Mouse (Mus musculus) T-helper 1 cell (primary cell): ENCODE results near the gene Ctxn1.
"Not testable (repeated sequence)": the region's sequence is repeated elsewhere in the genome, so short reads cannot be mapped to it uniquely, and the experiment has no call there.

Experiments used
- in situ Hi-C: fragments of 300-600 bp; cut with MboI, MseI; formaldehyde crosslinking; loops from one replicate; pipeline ENCODE4 v1.15.1; 2025; ENCODE audit warnings: high pct_unique_total_duplicates

Ctxn1 gene

DNA sequence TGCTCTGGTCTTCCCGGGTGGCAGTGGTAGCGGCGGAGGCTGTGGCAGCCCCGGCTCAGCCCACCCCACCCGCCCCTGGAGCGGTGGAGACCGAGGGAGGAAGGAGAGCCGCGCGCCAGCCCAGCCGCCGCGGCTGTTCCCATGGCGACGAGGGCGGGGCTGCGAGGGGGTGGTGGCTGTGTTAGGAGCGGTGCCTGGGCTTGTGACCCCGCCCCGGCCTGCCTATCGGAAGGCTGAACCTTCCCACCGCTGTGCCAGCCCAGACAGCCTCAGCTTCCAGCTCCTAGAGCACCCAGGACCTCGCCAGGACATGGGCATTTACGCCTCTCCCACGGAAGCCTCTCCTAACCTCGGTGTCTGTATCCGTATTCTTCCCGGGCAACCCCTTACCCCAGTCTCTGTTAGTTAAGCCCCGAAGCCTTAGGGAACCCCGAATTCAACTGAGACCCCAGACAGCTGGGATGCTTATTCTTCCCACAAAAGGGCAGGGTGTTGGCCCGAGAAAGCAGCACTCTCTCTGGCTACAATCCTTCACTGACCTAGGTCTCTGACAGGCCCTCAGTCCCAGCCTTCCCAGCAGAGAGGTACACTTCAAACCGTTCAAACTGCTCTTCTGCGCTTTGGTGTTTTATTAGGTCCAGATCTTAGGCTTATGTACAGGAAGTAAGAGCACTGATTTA is at the start of gene Ctxn1:
Ctxn1 (minus strand) TSS at position 150 of the 680 bp plus-strand sequence.
- in situ Hi-C loops, result no loop called here

- in situ Hi-C loops, result no loop called here
Measured at GRCm38 (mm10) chr8:4305838-4306237, 46.8 kb upstream of the Ctxn1 start.

GRCm38 (mm10) chr8:4304124-4304547 is 45.1 kb upstream of the Ctxn1 start:
- in situ Hi-C loops, result no loop called here

GRCm38 (mm10) chr8:4297822-4298221 is 38.7 kb upstream of the Ctxn1 start:
- in situ Hi-C loops, result no loop called here

GRCm38 (mm10) chr8:4292738-4293137 is 33.7 kb upstream of the Ctxn1 start:
- in situ Hi-C loops, result no loop called here

DNA sequence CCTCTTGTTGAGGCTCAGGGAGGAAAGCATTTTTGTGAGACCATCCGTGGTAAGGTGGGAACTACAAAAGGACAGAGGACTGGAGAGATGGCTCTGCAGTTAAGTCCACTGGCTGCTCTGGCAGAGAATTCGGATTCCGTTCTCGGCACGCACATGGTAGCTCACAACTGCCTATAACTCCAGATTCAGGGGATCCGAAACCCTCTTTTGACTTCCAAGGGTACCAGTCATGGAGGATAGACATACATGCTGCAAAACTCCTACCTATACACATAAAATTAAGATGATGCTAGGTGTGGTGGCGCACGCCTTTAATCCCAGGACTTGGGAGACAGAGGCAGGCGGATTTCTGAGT is 17.0 kb upstream of the Ctxn1 start:
- in situ Hi-C loops, result no loop called here

DNA sequence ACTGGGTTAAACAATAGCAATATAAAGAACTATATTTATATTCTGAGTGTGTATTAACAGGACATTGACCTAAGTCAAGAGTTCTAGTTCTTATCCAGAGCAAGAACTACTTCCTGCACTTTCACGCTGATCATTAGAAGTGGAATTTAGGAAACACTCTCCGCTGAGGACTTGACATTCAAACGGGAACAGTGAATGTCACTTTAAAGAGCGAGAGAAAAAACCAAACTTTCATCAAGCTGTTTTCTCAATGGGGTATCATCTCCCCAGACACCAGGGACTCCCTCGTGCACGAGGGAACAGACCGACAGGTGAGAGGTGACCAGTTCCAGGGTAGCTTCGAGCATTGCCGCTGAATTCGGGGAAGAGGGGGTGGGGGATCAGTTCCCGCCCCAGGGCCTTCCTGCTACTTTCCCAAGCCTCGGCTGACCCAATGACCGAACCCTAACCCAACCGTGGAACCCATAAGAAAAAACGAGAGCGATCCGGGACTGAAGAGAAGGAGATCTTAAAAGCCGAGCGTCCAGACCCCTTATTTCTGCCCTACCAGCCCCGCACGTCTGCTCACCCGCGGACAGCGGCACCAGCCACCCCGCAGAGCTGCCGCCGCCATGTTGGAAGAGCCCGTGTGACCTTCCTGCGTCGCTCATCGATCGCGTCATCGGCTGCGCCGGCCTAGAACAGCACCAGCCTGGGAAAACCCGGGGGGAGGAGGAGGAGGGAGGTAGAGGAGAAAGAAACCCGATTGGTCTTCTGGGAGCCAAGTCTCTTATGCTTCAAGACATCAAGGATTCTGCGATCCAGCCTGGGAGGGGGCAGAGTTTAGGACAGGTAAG is 16.4 kb upstream of the Ctxn1 start, which contains the start of gene Timm44:
Timm44 (minus strand) TSS at position 639 of the 836 bp plus-strand sequence.
- in situ Hi-C loops, result no loop called here

DNA sequence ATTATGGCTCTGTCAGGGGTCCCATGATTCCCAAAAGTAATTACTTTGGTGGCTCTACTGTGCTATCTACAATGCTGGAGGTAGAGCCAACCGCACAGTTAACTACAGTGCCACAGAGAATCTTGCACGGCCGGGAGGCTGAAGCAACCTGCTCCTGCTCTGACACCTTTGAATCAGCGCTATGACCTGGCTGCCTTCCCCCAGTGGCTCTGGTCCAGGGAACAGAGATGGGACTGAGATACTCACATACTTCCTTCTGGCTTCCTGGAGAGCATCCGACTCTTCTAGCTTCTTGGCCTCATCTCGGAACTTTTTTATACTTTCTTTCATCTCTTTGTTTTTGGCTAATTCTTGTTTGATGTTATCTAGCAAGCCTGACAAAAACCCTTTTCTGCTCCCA is 10.5 kb upstream of the Ctxn1 start:
- in situ Hi-C loops, result no loop called here

DNA sequence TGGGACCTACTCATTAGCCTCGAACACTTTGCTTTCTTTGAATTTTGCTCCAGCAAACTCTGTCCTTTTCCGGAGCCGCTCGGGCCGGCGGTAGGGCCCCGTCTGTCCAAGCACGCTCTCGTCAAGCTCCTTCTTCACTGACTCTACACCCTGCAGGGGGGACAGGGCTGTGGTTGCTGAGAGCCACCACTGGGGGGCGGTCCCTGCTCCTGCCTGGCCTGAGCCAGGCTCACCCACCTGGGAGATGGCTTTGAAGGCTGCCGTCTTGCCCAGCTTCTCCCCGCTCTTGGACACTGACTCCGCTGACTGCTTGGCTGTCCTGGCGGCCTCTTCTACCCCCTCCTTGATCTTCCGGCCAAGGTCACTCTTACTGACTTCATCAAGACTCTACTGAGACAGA is 8.6 kb upstream of the Ctxn1 start:
- in situ Hi-C loops, result no loop called here

GRCm38 (mm10) chr8:4265160-4265914 is 6.3 kb upstream of the Ctxn1 start:
- in situ Hi-C loops, result no loop called here

- in situ Hi-C loops, result no loop called here
Measured at GRCm38 (mm10) chr8:4263105-4263791, 4.2 kb upstream of the Ctxn1 start.

DNA sequence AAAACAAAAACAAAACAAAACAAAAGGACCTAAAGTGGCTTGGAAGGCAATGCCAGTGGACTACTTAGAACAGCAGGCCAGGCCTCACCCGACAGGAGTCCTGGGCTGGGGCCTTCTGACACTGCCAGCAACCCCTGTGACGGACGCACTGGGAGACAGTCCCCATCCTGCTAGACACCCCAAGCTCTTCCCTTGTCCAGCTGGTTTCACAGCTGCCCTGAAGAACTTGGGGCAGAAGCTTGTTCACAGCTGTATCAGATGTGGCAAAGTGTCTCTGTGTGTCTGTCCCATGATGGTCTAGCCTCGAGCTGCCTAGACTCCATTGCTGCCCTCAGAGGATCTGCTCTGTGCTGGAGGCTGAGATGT is 714 bp upstream of the Ctxn1 start:
- in situ Hi-C loops, result no loop called here

DNA sequence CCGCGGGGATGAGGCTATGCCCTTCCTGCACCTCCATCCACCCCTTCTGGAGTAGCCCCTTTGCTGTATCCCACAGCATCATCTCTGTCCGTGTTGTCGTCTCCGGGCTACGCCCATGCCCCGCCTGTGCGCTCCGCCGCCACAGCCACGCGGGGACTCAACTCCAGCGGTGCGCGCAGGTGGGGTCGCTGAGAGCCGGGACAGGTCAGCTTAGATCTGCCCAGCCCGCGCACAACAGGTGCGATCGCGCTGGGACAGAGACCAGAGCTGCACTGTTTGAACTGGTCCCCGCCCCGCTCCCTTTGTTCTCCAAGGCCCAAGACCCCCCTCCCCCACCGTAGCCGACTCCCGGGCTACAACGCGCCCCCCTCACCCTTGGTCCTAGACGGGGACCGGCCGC is 396 bp downstream of the Ctxn1 start:
- in situ Hi-C loops, result no loop called here

- in situ Hi-C loops, result no loop called here
Measured at GRCm38 (mm10) chr8:4258233-4258632, 841 bp downstream of the Ctxn1 start.

- in situ Hi-C loops, result no loop called here
Measured at GRCm38 (mm10) chr8:4257350-4257749, 1.7 kb downstream of the Ctxn1 start.

DNA sequence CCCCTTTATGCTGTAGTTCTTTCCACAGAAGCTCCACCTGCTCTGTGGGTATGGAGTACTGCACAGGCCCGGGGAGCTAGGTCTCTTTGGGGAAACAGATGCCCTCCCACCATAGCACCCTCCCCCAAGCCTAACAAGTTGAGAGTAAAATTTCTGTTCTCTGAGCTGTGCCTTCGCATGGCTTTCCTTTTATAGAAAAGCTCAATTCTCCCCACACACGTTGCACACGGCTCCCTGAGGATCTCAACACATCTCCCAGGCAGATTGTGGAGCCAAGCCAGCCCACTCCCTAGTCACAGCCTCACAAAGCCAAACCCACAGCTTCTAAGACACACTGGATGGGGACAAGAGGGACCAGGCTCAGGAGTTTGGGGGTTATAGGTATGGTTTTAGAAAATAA is 2.2 kb downstream of the Ctxn1 start:
- in situ Hi-C loops, result no loop called here

DNA sequence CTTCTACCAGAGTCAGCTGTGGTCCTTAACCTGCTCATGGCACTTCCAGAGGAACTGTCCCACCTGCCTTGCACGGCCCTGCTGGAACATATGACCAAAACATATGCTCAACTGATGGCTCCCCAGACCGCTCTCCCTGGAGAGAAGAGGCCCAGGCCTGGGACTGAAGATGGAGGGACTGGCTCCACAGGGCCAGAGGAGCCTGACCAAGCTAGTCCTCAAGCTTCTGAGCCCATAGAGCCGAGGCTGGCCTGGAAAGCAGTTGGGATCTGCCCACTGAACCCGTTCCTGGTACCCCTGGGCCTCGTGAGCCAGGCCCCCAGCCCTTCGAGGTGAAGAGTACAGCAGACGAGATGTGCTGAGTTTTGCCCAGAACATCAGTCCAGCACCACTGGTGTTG is 3.6 kb downstream of the Ctxn1 start:
- in situ Hi-C loops, result not testable (repeated sequence)

GRCm38 (mm10) chr8:4254001-4254400 is 5.1 kb downstream of the Ctxn1 start:
- in situ Hi-C loops, result no loop called here

DNA sequence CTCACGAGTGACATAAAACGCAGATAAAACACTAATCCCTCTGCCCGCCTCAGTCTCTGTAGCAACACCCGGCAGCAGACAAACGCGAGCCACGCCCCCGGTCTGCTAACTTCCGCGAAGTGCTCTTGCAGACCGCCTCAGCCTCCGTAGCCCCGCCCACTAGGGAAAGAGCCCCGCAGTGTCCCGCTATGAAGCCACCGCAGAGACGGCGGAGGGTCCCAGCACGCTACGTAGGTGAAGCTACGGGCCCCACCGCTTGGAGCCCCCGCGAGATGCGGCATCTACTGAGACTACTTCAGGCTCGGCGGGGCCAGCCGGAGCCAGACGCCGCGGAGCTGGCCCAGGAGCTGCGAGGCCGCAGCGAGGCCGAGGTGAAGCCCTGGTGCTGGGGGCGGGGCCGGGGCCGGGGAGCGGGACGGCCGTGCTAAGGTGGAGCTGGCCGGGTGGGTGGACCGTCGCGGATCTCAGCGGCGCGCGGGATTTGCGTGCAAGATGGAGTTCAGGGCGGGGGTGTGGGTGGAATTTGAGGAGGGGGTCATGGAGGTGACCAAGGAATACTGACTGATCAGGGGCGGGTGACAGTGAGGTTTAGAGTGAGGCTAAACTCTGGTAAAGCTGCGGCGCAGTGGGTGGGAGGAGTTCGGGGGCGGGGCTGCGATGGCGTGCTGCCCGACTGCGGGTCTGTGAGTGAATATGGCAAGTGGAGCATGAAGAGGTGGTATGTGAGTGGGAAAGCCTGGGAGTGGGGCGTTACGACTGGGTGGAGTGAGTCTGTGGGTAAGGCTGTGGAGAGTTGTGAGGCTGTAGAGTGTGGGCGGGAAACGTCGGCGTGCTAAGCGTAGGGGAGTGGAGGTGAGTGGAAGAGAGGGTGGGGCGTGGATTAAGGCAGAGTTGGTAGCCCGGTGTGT is 5.9 kb downstream of the Ctxn1 start, which contains the start of gene Snapc2:
Snapc2 (plus strand) TSS at position 147 of the 908 bp plus-strand sequence.
- in situ Hi-C loops, result no loop called here

DNA sequence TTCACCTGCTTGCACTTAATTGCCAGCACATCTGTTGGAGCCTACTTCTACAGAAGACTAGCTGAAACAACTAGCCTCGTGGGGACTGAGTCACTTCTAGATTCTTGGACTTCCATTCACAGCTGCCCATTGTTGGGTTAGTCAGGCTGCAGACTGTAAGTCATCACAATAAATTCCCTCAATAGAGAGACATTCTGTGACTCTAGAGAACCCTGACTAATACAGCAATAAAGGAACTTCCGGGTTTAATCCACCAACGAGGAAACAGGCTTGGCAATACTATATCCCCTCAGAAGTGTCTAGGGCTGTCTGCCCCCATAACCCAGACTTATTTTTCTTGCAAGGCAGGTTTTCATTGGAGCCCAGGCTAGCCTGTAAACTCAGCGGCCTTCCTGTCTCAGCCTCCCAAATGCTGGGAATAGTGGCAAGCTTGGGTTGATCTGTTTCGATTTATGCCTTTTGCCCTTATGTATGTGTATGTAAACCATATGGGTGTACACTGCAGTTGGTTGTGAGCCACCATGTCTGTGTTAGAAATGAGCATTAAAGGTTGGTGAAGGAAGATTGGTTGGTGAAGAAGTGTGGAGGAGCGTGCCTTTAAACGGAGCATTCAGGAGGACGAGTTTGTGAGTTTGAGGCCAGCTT is 6.8 kb downstream of the Ctxn1 start:
- in situ Hi-C loops, result no loop called here
